Mouse (Mus musculus) lung, adult 2 months (tissue): Measurements from ENCODE around the gene Ralgds.

Experiments used
- CTCF ChIP-seq: fragments of 200-500 bp; IDR thresholded peaks from 2 replicates; pipeline ENCODE4 v1.5.1; 2011; ENCODE audit warnings: mild to moderate bottlenecking, low read length, control low read depth; ENCODE audit not compliant: insufficient read depth
- POLR2A ChIP-seq: fragments of 200-500 bp; IDR thresholded peaks from 2 replicates; pipeline ENCODE4 v1.6.1; 2011; ENCODE audit warnings: low read depth, mild to moderate bottlenecking, control low read depth, low read length, borderline replicate concordance; ENCODE audit errors: extremely low read depth

- no peak for TF ChIP-seq POLR2A
- no peak for TF ChIP-seq CTCF
These were observed 44.5 kb downstream of the Ralgds start for GRCm38 (mm10) chr2:28557452-28557851.
